Mouse (Mus musculus) kidney, adult 11 months (tissue): ENCODE data around the gene Tm4sf19.
A peak's percentile ranks its signal among the peaks of the same experiment; 100 is the strongest.

Experiments
- DNase-seq: peaks from one replicate; pipeline ENCODE4 v3.0.0; 2022

Gene Tm4sf19

DNA sequence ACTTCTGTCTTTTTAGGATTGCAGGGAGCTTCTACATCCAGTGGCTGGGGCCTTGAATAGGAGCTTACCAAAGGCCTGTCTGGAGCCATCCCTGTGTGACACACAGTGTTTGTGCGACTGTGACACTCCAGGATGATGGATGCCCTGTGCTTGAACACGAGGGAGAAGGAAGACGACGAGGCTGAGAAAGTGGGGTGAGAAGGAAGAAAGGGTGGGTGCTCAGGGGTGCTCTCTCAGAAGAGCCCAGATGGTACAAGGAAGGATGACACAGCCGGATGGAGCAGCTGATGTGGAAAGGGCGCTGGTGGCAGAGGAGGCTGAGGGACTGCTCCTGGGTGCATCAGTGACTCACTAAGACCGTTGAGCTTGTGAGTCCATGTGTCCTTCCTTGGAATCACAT, at the start of gene Tm4sf19:
Tm4sf19 (plus strand) TSS at position 240 of the 400 bp plus-strand sequence.
- no peak for DNase-seq

DNA sequence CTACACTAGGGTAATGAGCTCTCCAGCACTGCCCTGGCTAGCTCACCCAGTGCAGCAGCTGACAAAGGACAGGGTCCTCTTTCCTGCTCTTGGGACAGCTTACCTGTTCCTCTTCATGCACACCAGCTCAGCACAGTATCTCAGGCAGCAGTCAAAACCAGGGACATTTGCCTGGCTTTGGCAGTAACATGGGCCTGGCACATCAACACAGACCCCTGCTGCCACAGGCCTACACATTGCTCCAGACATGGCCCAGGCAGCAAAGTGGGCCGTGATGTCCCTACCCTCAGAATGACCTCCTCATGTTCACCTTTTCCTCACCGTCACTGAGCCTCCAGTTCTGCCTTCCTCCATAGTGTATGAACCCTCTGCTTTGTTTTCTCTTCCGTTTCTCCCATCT, 49.5 kb upstream of the Tm4sf19 start:
- no peak for DNase-seq

DNA sequence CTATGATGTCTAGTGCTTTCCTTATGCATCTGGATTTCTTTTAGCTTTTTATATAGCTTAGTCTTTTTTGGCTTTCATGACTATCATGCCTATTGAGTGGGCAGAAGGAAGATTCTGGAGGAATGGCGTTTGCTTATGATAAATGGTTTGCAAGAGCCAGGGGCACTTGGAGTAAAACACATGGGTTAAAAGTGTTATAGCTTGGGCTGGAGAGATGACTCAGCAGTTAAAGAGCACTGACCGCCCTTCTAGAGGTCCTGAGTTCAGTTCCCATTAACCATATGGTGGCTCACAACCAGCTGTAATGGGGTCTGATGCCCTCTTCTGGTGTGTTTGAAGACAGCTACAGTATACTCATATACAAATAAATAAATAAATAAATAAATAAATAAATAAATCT, 36.8 kb upstream of the Tm4sf19 start:
- DNase-seq, result no peak

DNA sequence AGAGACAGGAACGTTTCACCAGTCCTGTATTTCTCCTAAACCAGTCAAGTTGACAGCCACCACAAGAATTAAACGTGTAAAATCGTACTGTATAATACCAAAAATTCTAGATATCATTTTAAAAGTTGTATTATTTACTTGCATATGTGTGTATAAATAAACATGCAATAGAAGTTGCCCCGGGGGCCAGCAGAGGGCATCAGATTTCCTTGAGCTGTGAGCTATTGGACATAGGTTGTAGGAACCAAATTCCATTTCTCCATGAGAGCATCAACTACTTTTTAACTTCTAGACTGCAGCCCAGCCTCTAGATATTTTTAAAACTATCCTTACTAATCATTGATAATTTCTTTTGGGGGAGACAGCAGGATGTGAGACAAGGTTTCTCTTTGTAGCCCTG, 29.0 kb upstream of the Tm4sf19 start:
- peak; percentile 27 for DNase-seq

DNA sequence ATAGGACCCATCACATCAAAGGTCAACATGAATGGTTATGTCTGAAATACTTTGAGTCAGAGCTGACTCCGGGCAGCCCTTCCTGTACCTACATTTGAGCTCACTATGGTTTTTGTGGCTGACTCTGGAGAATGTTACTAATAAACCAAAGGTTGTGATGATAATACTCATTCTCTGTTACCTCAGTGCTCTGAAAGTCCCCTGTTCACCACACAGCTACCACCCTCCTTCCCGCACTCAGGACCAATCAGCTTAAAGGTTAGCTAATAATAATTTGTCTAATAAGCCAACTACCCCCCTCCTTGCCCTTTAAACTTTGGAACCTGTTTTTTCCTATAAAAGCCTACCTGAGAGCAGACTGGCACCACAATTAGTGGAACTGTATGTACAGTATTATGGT, 20.7 kb upstream of the Tm4sf19 start:
- no peak for DNase-seq

DNA sequence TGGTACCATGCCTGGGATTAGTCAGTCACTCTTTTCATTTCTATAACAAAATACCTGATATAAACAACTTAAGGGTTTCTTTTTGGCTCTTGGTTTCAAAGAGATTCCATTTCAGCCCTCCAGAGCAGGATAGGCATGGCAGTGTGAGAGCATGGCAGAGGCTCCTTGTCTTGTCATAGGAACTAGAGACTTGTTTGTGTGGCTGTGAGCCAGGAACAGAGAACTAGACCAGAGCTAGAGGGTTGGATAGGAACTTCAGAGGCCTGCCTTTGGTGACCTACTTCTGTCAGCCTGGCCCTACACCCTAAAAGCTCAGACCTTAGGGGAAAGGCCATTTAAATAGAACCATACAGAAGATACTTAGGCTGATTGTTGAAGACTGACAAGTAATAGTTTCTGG, 17.4 kb upstream of the Tm4sf19 start:
- DNase-seq, result no peak

DNA sequence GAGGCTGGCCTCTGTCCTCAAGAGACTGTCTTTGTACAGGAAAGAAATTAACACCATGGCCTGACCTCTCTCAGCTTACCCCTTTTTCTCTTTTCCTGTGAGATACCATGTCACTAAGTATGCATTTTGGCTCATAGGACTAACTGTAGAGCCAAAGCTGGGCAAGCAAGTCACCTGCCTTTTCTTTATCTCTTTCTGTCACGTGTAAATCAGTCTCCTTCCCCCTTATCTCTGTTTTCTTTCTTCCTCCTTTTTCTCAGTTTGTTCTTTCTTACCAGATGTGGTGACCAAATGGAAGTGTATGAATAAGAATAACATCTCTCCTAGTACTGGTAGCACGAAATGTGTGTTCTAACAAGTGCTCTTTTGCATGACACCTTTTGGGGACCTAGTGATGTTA, 15.4 kb upstream of the Tm4sf19 start:
- no peak for DNase-seq

DNA sequence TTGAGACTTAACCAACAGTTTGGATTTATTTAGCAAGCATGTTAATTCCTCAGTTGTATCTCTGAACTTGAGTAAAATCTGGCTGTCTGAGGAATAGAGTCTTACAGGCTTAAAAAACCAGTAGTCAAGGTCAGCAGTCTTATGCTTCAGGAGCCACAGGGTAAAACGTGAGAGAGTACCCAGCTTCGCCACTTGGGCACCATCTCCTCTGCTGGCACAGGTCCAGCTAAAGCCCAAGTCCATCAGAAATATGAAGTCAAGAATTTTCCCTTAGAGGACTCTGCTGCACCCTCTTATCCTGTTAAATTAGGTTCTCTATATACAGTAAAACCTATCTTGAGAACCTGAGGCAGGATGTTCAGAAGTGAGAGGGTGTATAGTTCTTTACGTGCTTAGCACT, 13.5 kb upstream of the Tm4sf19 start:
- DNase-seq, result no peak

DNA sequence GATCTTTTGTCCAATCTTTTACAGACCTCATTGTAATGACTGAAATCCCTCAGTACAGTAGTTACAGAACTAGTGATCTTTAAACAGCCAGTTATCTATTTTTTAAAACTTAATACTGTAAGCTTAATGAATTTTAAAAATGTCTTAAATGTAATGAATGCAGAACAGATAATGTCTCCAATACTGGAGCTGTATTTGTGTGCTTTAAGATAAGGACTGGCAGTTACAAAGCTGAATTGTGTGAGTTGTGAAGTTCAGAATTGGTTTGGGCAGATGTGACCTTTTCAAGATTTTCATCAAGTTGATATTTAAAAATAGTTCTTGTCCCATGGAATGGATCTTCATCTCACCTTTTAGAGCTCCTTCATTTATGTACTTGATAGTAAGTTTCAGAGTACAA, 11.3 kb upstream of the Tm4sf19 start:
- DNase-seq, result no peak

DNA sequence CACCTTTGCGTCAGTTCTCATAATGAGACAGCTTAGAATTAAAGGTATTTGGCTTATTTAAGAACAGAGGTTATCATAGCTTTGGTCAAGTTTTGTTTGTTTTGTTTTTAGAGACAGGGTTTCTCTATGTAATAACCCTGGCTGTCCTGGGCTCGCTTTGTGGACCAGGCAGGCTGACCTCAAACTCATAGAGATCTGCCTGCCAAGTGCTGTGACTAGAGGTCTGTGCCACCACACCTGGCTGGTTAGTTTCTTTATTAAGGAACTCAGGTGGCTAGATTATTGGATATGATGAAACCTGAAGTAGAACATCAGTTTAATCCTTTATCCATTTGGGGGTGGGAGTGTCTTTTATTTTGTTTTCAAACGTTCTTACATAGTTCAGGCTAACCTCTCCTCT, 10.5 kb upstream of the Tm4sf19 start:
- no peak for DNase-seq

DNA sequence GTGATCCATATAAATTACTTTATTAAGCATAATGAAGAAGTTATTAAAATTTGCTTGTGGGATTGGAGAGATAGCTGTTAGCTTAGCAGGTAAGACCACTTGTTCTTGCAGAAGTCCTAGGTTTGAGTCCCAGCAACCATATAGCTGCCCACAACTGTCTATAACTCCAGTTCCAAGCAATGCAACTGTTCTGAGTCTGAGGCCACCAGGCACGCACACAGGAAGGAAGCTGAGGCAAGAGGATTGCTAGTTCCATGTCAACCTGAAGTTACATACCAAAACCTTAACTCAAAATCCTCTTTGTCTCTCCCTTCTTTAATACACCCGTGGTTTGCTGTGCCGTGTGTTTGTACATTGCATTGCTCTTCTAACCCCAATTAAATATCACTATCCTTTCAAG, 9.4 kb upstream of the Tm4sf19 start:
- no peak for DNase-seq

DNA sequence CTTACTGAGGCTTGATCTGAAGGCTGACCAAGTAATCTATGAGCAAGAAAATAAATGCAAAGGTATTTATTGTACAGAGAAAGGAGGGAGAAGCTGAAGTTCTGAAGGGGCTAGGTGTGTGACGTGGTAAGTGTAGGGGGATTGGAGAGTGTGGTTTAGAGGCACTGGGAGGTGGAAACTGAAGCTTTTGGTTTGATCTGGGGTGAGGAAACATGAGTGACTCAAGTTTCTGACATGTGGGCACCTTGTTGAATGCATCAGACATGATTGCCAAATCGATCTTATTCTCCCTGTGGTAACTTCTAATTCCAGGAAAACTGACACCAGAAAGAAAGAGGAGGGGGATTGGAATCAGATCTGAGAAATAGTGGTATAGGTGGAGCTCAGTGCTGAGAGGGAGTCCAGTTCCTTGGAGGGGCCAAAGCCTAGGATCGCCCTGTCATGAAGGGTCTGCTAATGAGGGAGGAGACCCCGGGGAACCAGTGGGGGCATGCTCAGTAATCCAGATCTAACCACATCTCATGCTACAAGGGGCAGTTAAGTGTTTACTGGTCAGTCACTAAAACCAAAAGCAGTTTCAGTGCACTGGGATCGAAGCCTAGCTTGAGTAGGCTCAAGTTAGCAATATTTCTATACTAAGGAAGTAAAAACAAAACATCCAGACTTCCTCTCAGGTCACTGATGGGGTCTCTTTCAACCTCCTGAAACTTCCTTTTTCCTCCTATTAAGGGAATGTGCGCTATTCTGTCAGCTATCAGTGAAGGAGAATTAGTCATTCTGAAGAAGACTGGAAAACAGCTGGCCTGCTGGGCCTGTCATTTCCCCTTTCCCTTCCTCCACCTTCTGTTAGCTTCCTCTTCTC, 4.4 kb upstream of the Tm4sf19 start:
- DNase-seq, result no peak

DNA sequence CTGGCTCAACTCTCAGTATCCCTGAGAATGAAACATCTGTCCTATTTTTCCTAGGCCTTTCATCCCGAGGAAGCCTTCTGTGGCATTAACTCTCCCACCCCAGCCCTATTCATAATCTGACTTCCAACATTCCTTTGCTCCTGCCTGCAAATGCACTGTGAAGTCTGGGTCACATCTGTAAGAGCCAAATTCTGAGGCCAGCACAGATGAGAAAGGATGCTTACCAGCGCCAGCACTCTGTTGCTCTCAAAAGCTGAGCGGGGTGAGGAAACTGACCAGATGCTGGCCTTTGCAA, 3.8 kb upstream of the Tm4sf19 start:
- DNase-seq, result no peak

DNA sequence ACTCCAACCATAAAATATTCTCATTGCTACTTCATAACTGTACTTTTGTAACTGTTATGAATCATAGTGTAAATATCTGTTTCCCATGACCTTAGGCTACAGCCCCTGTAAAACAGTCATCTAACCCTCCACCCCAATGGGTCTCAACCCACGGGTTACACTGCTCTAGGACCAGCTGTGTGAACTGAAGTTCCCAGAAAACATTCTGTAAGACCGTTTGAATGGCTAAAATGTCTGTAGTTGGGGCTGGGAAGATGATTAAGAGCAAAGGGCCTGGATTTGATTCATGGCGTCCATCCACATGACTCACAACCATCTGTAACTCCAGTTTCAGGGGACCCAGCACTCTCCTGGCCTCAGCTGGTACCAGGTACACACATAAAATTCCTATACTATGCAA, 2.1 kb upstream of the Tm4sf19 start:
- DNase-seq, result no peak

DNA sequence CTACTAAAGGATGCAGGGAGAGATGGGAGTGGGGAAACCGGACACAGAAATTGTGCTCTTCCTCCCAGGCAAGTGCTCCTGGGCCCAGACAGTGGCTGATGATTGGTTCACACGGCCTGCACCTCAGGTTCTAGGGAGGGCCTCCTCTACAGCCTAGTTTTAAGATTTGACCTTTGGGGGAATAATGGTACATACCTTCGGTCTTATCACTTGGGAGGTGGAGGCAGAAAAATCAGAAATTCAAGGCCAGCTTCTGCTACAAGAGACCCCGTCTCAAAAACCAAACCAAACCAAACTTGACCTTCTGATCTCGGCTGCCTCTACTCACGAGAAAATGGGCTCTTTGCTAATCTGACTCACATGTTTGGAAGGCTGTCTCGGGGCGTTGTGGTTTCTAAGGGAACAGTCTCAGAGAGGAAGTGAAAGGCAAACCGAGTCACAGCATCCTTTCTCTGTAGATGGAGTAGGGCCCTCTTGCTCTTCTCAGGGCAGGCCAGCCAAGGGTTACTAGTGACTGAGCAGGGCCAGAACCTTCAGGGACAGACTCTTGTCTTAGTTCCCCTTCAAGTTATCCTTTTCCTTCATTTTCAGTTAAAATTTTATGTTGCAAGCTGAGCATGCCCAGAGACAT, 1.1 kb downstream of the Tm4sf19 start:
- no peak for DNase-seq

DNA sequence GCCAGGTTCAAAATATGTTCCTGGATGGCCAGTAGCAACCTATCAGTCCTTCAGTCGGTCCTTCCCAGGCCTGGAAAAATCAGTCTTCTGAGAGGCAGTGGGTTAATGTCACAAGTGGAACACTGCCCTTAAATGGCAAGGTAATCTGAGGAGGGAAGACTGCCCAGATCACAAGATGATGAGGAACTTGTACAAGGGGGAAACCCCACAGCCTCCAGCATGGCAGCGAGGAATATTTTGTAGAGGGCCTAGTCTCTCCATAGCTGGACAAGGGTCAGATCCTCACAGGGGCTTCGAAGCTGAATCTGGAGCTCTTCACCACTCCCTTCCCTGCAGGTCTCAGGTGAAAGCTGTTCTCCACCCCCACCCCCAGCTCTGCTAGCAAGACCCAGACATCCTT, 2.5 kb downstream of the Tm4sf19 start:
- no peak for DNase-seq

DNA sequence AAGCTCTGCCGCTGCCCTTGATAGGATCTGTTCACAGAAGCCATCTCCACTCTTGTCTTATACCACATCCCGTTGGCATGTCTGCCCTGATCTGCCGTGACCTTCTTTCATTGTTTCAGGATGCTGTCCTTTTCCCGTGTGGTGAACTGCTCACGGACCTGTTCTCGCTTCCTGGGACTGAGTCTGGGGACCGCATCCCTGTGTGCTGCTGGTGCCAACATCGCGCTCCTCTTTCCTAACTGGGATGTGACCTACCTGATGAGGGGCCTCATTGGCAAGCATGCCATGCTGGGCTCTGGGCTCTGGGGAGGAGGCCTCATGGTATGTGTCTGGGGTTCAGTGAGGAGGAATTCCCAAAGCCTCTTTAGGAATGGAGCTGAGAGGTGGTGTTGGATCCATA, 5.4 kb downstream of the Tm4sf19 start:
- DNase-seq, result no peak

DNA sequence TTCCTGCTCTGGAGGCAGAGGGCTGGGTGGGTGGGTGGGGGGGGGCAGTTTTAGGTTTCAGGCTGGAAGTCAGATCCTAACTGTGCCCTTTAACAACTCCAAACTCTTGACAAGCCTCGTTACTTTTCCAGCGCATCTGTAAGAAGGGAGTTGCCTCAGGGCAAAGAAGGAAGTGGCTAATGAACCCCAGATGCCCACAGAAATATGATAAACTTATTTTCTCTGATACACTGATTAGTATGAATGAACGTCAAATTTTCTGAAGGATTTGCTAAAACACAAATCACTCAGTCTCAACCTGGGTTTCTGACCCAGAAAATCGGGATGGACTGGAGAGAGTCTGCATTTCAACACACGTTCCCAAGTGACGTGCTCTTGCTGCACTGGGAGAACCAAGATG, 6.4 kb downstream of the Tm4sf19 start:
- no peak for DNase-seq

DNA sequence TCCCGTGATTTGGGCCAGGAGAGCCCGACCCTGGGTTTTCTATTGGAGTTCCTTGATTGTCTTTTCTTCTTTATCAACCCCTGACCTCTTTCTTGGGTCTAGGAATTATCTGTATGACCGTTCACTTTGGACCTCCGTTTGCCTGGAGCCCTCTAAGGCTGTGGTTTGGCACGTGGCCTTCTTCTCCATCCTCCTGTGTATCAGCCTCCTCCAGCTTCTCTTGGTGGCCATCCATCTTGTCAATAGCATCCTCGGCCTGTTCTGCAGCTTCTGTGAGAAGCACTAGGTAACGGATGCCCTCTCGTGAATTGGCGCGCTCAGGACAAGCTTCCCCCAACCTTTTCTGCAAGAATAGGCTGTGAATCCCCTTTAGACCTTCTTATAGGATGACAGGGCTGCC, 7.4 kb downstream of the Tm4sf19 start:
- DNase-seq, result no peak

DNA sequence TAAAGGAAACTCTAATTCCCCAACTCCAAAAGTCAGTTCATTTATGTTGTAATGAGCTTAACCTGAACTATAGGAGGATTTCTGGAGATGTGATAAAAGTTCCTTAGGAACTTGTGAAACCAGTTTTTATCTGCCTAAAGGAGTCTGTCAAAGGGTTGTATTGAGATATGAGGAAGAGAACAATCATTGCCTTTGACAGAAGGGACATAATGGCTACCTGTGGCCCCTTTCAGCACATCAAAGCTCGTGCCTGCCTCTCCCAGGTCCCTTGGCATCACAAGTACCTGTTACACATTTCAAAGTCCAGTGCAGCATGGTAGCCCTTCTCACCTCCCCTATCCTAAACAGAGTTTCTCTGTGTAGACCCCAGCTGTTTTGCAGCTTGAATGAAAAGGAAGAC, 17.2 kb downstream of the Tm4sf19 start:
- DNase-seq, result no peak

DNA sequence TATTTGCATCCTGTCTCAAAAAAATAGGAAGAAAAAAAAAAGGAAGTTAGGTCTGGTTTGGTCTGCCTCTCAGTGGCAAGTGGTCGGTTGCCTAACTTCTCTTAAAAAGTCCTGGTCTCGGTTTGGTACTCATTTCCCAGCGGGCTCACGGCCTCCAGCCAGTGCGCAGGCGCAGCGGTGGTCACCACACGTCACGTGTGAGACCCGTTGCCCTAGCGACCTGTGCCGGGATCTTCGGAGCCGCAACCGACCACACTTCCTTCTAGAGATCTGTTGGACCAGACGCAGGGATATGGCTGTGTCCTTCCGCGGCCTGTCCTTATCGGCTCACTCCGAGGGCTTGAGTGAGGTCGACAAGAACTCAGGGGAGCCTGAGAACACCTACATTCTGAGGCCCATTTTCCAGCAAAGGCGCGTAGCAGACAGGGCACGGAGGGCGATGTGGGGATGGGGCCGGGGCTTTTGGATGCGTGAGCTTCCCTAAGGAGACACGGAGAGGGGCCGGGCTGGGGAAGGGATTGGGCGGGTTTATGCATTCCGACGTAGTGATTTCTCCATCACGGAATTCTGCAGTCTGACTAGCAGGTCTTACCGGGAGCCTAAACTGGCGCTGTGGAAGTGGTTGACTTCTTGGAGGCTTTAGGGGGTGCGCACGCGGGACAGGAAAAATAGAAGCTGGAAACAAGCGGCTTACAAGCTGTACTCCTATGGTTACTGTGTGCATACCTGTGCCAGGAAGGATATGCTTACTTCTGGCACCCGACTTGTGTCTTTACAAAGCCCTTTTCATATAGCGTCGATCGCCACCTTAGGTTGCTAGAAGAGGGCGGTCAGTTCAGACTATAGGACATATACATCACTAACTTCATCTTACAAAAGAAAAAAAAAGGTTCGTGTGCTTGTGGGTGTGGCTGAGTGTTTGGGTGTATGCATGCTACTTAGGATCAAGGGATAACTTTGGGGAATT, 19.5 kb downstream of the Tm4sf19 start, which contains the start of gene Tctex1d2:
Tctex1d2 (plus strand) TSS at position 186 of the 967 bp plus-strand sequence.
- peak; percentile 96 for DNase-seq

DNA sequence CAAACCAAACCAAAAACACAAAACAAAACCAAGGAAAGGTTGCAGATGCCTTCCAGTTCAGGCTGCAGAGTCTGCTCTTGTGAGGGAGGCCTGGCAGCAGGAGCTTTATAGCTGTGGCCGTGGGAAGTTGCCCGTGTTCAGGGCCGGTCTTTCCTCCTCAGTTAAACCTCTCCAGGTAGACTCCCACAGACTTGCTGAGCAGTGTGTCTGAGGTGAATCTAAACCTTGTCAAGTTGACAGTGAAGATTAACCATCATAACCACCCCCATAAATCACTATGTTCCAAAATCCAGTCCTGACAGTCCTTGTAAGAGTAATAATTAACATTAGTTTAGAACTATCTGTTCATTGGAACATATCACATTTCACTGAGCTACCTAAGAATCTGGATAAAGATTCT, 27.2 kb downstream of the Tm4sf19 start:
- peak; percentile 18 for DNase-seq

DNA sequence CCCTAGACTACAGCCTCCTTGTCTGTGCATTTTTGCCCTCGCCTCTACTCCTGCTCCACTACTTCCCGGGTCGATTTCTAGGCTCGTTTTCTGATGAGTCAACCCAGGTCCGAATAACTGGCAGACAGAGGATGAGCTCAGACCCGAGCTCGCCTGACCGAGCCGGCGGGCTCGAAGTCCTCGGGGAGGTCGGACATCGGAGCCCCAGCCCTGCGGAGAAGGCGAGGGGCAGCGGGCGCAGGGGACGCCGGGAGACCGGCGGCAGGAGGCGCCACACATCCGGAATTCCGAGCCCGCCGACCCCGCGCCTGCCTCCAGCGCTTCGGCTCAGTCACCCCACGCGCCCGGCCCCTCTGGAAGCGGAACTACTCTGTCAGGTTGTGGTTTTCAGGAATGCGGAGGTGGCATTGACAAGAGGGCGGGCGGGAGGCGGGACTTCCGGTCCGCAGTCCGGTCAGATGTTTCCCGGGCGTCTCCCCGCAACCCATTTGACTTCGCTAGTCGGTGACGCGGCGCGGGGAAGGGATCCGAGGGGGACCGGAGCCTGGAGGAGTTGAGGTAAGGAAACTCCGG, 30.3 kb downstream of the Tm4sf19 start, which contains the start of gene Pcyt1a:
Pcyt1a (plus strand) TSS at position 448 of the 573 bp plus-strand sequence.
- peak; percentile 93 for DNase-seq
